Mouse (Mus musculus) intestine, embryonic 16.5 days (tissue): ENCODE results near the gene Tmem53. TPM values are rescaled to one million over a fixed set of nuclear protein-coding genes. Genes with fewer than 3 reads are reported as not detected.
"Not testable (repeated sequence)": the region's sequence is repeated elsewhere in the genome, so short reads cannot be mapped to it uniquely, and the experiment has no call there.

Experiments used
- ATAC-seq: fragments of 200-750 bp; cut with Nextera tagmentation; 2 replicates; pipeline ENCODE4 v1.8.0; 2017; ENCODE audit warnings: moderate TSS enrichment, moderate library complexity
- H3K27ac ChIP-seq: fragments of 300-500 bp; sonication (generic); 2 replicates; pipeline ENCODE4 v1.5.1; 2014; ENCODE audit warnings: mild to moderate bottlenecking, low read length
- H3K27me3 ChIP-seq: fragments of 300-500 bp; sonication (generic); replicated peaks from 2 replicates; pipeline ENCODE4 v1.6.1; 2014; ENCODE audit warnings: low read length, control low read depth, mixed read lengths; ENCODE audit not compliant: control insufficient read depth, insufficient read depth
- H3K36me3 ChIP-seq: fragments of 300-500 bp; sonication (generic); 2 replicates; pipeline ENCODE4 v1.6.1; 2014; ENCODE audit warnings: low read length, control low read depth; ENCODE audit not compliant: control insufficient read depth, insufficient read depth
- H3K4me1 ChIP-seq: fragments of 300-500 bp; sonication (generic); 2 replicates; pipeline ENCODE4 v1.6.1; 2014; ENCODE audit warnings: low read length, control low read depth, mixed read lengths; ENCODE audit not compliant: control insufficient read depth, insufficient read depth
- H3K4me2 ChIP-seq: fragments of 300-500 bp; sonication (generic); 2 replicates; pipeline ENCODE4 v1.6.1; 2014; ENCODE audit warnings: low read depth, low read length, control low read depth
- H3K4me3 ChIP-seq: fragments of 300-500 bp; sonication (generic); 2 replicates; pipeline ENCODE4 v1.5.1; 2014; ENCODE audit warnings: mild to moderate bottlenecking, low read length
- H3K9ac ChIP-seq: fragments of 300-500 bp; sonication (generic); 2 replicates; pipeline ENCODE4 v1.6.1; 2014; ENCODE audit warnings: low read depth, low read length
- H3K9me3 ChIP-seq: fragments of 300-500 bp; sonication (generic); 2 replicates; pipeline ENCODE4 v1.6.1; 2016; ENCODE audit warnings: low read length, control low read depth; ENCODE audit not compliant: control insufficient read depth
- WGBS: fragments of 180-500 bp; shearing (Covaris S2); extraction: QIAGEN DNeasy Blood & Tissue Kit; methylation state at CpG from one replicate; pipeline ENCODE4 v1.1.7; 2014; 5-methylcytosine and 5-hydroxymethylcytosine counted together
- polyA plus RNA-seq: library from polyadenylated mRNA; unstranded; fragments of >200 nt; fragmentation: Nextera tagmentation; extraction: Ambion mirVana; gene quantifications from 2 replicates; pipeline ENCODE4 v1.2.1, GENCODE M21; 2015

Tmem53 gene
- polyA plus RNA-seq, 1 experiment from 2014 or later: 11.8 TPM

DNA sequence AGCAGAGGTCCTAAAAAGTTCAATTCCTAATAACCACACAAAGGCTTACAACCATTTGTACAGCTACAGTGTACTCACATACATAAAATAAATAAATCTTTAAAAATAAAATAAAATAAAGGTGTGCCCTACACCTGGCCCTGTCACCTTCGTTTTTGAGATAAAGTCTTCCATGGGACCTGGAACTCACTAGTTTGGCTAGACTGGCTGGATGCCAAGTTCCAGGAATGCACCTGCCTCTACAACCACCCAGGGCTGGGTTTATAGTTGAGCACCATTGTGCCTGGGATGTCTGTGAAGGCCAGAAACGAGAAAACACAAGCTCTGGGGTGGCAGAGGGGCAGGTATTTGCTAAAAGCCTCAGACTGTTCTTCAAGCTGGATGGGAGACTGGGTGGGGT, 12.6 kb upstream of the Tmem53 start:
- H3K9ac ChIP-seq: no peak overlapping the region
- H3K27ac ChIP-seq: no peak overlapping the region
- H3K4me2 ChIP-seq: no peak overlapping the region
- H3K27me3 ChIP-seq: no peaks in the 10 kb centered on the region
- H3K9me3 ChIP-seq: no peaks in the 10 kb centered on the region
- 28% methylated on average over 2 of the region's 2 CpGs for WGBS
- peaks cover 4% of the 10 kb centered on the region; the same call in 1 of the 2 replicates for H3K4me1 ChIP-seq
- ATAC-seq: peak; percentile 44; the same call in 1 of the 2 replicates
- no peaks in the 10 kb centered on the region for H3K36me3 ChIP-seq
- H3K4me3 ChIP-seq: no peak overlapping the region

DNA sequence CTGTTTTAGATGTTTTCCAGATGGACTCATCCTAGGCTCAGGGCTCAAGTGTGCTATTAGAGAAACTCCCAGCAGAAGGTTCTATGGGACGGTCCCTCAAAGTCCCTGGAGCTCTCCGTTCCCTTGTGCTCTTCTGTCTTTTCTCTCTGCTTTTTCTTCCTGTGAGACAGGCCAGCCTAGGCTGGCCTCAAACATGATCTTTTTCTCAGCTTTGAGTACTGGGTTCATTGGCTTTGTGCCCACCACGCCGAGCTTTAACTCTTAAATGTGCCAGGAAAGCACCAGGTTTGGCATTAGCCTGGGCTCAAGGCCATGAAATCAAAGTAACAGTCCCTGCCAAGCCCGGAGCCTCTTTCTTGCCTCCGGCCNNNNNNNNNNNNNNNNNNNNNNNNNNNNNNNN, 10.9 kb upstream of the Tmem53 start:
- Histone ChIP-seq H3K4me3 (no peak overlapping the region), H3K27me3 (no peaks in the 10 kb centered on the region), H3K4me2 (no peak overlapping the region), H3K27ac (no peak overlapping the region), H3K9me3 (no peaks in the 10 kb centered on the region), H3K36me3 (no peaks in the 10 kb centered on the region), H3K4me1 (peaks cover 4% of the 10 kb centered on the region; the same call in 1 of the 2 replicates), H3K9ac (no peak overlapping the region)
- no peak for ATAC-seq
- WGBS: 74% methylated on average over 6 of the region's 6 CpGs

DNA sequence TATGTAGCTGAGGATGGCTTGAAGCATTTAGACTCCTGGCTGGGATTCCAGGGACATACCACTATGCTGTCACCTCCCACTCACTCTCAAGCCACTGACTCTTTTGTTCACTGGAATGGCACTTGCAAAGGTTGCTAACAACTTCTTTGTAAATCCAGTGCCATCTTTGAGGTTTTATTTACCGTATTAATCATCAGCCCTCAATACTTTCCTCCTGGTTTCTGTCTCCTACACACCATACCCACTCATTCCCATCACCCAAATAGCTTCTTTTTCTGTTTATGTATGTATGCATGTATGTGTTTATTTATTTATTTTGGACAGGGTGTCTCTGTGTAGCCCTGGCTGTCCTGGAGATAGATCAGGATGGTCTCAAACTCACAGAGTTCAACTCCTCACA, 769 bp upstream of the Tmem53 start:
- H3K27ac ChIP-seq: no peak overlapping the region
- WGBS: 73% methylated on average over 1 of the region's 1 CpGs
- no peaks in the 10 kb centered on the region for H3K27me3 ChIP-seq
- H3K4me1 ChIP-seq: peaks cover 15% of the 10 kb centered on the region
- H3K4me2 ChIP-seq: peak overlapping the region; percentile 89; the same call in 1 of the 2 replicates
- no peaks in the 10 kb centered on the region for H3K36me3 ChIP-seq
- ATAC-seq: no peak
- no peak overlapping the region for H3K9ac ChIP-seq
- no peaks in the 10 kb centered on the region for H3K9me3 ChIP-seq
- no peak overlapping the region for H3K4me3 ChIP-seq

DNA sequence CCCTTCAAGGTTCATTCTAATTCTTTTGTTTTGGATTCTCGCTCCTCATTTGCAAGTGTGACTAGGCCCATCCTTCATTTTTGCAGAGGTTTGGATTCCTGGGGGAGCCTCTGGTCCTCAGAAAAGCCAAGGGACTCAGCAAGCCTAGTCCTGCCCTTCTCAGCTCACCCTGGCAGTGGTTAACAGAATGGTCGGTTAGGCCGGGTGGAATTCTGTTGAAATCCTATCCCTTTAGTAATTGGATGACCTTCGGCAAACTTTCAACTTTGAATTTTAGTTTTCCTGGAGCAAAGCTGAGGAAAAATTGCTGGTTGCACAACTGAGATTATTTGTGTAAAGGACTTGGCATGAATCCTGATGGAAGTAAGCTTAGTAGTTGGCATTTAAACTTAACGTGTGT, 600 bp downstream of the Tmem53 start:
- peak; percentile 13; the same call in 1 of the 2 replicates for ATAC-seq
- 28% methylated on average over 5 of the region's 5 CpGs for WGBS
- H3K9ac ChIP-seq: peak overlapping the region; percentile 81

DNA sequence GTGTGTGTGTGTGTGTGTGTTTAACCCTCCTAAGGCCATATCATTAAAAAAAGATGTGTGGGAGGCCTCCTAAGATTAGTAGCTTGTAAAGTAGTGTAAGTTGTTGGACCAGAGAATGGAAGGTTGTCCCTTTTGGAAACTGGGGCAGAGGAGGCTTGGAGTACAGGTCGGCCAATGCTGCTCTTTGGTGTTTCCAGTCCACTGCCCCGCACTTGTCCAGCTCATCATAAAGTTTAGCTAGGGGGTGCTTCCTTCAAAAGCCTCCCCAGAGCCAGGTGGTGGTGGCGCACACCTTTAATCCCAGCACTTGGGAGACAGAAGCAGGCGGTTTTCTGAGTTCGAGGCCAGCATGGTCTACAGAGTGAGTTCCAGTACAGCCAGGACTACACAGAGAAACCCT, 1.0 kb downstream of the Tmem53 start:
- Histone ChIP-seq H3K4me2 (peak overlapping the region; percentile 89; the same call in 1 of the 2 replicates), H3K36me3 (no peaks in the 10 kb centered on the region), H3K27ac (no peak overlapping the region), H3K27me3 (no peaks in the 10 kb centered on the region), H3K4me1 (peaks cover 10% of the 10 kb centered on the region; the same call in 1 of the 2 replicates), H3K9me3 (no peaks in the 10 kb centered on the region), H3K9ac (no peak overlapping the region), H3K4me3 (peak overlapping the region; percentile 77; the same call in 1 of the 2 replicates)
- 91% methylated on average over 5 of the region's 5 CpGs for WGBS
- ATAC-seq: no peak

More for the DNA sequence above, 600 bp downstream of the Tmem53 start:
- no peaks in the 10 kb centered on the region for H3K36me3 ChIP-seq
- H3K9me3 ChIP-seq: no peaks in the 10 kb centered on the region
- H3K27ac ChIP-seq: peak overlapping the region; percentile 23
- H3K4me3 ChIP-seq: peak overlapping the region; percentile 77
- H3K4me1 ChIP-seq: peaks cover 12% of the 10 kb centered on the region
- H3K4me2 ChIP-seq: peak overlapping the region; percentile 89
- H3K27me3 ChIP-seq: no peaks in the 10 kb centered on the region

DNA sequence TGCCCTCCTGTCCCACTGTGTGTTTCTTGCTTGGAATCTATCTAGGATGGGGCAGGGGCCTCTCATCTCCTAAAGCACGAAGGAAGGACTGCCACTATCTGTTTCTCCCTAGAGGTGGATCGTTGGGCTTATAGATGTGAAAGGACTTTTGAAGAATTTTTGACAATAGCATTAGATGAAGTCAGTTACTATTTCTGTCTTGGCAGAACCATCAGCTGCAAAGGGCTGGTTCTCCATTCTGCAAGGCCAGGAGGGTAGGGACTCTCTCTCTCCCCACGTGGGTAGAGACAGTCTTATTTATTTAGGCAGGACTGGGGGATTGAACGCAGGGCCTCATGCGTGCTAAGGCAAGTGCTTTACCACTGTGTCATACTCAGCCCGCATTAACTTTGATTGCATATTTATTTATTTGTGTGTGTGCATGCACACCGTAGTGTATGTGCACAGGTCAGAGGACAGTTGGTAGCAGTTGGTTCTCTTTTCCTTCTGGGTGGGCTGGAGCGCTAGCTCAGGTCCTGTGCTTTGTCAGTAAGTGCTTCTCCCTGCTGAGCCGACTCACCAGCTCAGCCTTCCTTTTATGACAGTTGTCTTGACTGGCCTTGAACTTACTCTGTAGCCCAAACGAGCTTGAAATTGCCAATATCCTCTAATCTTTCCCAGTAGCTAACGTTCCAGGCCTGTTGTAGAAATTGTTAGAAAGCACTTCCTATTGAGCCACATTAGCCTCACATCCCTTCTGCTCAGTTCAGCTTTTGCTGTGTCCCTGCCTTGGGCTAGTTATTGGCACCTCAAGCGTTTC, 1.7 kb downstream of the Tmem53 start:
- no peaks in the 10 kb centered on the region for H3K27me3 ChIP-seq
- H3K9ac ChIP-seq: no peak overlapping the region; the same call in 1 of the 2 replicates
- ATAC-seq: no peak
- WGBS: 57% methylated on average over 12 of the region's 12 CpGs
- H3K4me3 ChIP-seq: no peak overlapping the region
- H3K4me2 ChIP-seq: no peak overlapping the region
- no peaks in the 10 kb centered on the region for H3K9me3 ChIP-seq
- H3K27ac ChIP-seq: no peak overlapping the region
- H3K36me3 ChIP-seq: no peaks in the 10 kb centered on the region
- H3K4me1 ChIP-seq: peaks cover 10% of the 10 kb centered on the region; the same call in 1 of the 2 replicates

DNA sequence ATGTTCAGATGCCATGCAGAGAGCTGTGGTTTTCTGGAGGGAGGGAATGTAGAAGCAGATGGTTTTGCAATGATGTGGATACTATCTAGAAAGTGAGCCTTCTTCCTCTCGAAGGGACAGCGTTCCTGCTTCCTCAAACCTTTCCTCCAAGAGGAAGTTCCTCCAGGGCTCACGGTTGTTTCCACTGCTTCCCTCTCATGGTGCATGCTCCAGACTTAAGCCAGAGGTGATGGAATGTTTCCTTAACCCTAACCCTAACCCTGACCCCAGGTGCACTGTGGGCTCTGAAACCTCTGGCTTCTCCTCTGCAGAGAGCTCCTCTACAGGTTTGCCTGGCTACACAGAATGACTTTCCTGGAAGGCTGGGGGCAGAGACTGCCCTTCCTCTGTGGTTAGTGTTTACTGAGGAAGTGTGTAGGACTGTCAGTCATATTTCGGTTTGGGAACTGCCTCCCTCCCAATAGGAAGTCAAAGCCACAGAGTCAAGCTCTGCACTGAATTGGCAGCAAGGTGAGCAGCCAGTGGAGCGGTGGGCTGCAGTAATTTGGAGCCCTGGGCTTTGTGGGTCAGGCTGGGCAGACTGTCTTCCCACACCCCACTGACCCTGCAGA, 2.4 kb downstream of the Tmem53 start:
- no peaks in the 10 kb centered on the region for H3K36me3 ChIP-seq
- ATAC-seq: no peak
- WGBS: 58% methylated on average over 5 of the region's 5 CpGs
- H3K9me3 ChIP-seq: no peaks in the 10 kb centered on the region
- peaks cover 10% of the 10 kb centered on the region; the same call in 1 of the 2 replicates for H3K4me1 ChIP-seq
- no peak overlapping the region for H3K4me2 ChIP-seq
- H3K27ac ChIP-seq: no peak overlapping the region
- no peak overlapping the region for H3K4me3 ChIP-seq
- no peaks in the 10 kb centered on the region for H3K27me3 ChIP-seq
- no peak overlapping the region; the same call in 1 of the 2 replicates for H3K9ac ChIP-seq

DNA sequence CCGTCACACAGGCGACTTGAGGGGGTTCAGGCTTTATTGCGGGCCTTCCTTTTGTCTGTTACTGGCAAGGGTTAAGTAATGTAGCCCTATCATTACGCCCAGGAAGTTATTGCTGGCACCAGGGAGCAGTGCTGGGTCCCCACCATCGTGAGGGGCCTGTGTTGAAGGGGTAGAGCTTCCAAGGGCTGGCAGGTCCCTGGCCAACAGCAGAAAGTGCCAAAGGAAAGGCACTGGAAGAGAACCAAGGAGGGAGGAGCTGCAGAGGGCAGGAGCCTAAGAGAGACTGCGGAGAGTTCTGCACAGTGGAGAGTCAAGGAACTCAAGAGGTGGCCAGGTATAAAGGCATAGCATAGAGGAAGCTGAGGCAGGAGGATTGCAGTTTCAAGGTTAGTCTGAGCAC, 2.9 kb downstream of the Tmem53 start:
- Histone ChIP-seq H3K9me3 (no peaks in the 10 kb centered on the region), H3K27ac (no peak overlapping the region), H3K4me1 (peaks cover 10% of the 10 kb centered on the region; the same call in 1 of the 2 replicates), H3K9ac (no peak overlapping the region), H3K4me2 (no peak overlapping the region), H3K4me3 (no peak overlapping the region), H3K36me3 (no peaks in the 10 kb centered on the region), H3K27me3 (no peaks in the 10 kb centered on the region)
- no peak for ATAC-seq
- 60% methylated on average over 6 of the region's 6 CpGs for WGBS

DNA sequence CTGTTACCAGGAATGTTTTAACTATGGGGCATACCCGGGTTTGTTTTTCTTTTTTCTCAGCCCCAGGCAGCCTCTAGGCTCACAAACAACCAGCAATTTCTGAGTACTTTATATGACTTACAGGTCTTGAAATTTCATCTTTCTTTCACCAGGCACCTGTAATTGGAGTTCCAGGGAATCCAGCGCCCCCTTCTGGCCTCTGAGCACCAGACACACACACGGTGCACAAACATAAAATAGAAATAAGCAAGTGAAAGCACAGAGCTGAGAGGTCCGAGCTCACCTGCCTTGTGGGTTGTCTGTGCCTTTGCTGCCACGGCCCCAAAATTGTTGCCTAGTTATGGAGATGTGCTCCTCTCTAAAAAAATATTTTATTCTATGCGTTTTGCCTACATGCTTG, 8.2 kb downstream of the Tmem53 start:
- not testable (repeated sequence) for H3K9me3 ChIP-seq, H3K4me3 ChIP-seq, H3K9ac ChIP-seq, ATAC-seq, H3K27ac ChIP-seq, H3K4me1 ChIP-seq, H3K36me3 ChIP-seq, H3K27me3 ChIP-seq, H3K4me2 ChIP-seq
- WGBS: 71% methylated on average over 6 of the region's 6 CpGs
